Mouse (Mus musculus) gastrocnemius, postnatal 36 days (tissue): ENCODE measurements around the gene Cfl2. TPM values are rescaled to one million over a fixed set of nuclear protein-coding genes. Genes with fewer than 3 reads are reported as not detected.
"Not testable (repeated sequence)": the region's sequence is repeated elsewhere in the genome, so short reads cannot be mapped to it uniquely, and the experiment has no call there.

Experiments used
- DNase-seq, 2 experiments: peaks; one replicate each; pipeline ENCODE4 v3.0.0; 2022
- intact Hi-C: fragments of 180-260 bp; cut with DNase I; formaldehyde crosslinking; loops from one replicate; pipeline ENCODE4 v1.15.1; 2025
- total RNA-seq, 2 experiments: library from RNA; stranded (reverse); gene quantifications; 2 replicates each; pipeline ENCODE4 v1.2.3; 2021

Cfl2 gene
- total RNA-seq, 2 experiments from 2014 or later = 399 to 476 TPM

GRCm38 (mm10) chr12:54833856-54834399, 28.7 kb downstream of the Cfl2 start:
- peak in 1 of 2 experiments; percentile 21 for DNase-seq
- intact Hi-C loops = loop anchor here (2.0 kb wide), 1 partner anchor 29 kb away; the partner anchor contains the start of gene Cfl2

- DNase-seq, intact Hi-C loops: not testable (repeated sequence)
Observed at GRCm38 (mm10) chr12:54831927-54832326, 30.8 kb downstream of the Cfl2 start.

DNA sequence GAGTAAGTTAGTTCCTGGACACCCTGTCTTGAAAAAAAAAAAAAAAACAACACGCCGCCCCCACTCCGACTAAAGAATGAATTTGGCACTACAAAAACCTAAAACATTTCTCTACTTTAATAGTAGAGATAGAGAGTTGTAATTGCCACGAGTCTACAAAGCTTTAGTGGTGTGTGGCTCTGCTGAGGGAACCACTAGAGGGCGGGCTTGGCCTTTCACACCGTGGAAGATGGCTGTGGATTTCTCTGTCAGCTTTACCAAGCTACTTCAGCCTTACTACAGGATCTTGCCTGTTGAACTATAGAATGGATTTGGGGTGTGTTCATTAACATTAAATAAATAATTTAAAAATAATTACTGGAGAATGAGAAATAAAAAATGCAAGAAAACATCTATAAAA, 32.1 kb downstream of the Cfl2 start:
- intact Hi-C loops = loop anchor here (1.0 kb wide), 1 partner anchor 49 kb away; no protein-coding TSS in a partner anchor
- peak; percentile 70 to 77 for DNase-seq

DNA sequence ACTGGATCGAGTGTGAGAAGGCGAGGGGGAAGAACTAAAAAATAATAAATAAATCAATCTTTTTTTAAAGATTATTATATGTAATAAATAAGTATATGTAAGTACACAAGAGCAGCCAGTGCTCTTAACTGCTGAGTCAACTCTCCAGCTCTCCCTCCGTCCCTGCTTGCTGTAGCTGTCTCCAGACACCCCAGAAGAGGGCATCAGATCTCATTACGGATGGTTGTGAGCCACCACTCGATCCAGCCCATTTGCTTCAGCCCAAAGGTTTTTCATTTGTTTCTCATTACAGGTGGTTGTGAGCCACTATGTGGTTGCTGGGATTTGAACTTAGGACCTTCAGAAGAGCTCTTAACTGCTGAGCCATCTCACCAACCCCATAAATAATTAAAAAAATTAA, 32.8 kb downstream of the Cfl2 start:
- intact Hi-C loops = loop anchor here (1.0 to 10.0 kb wide), 2 partner anchors 49 to 155 kb away; partner anchors contain the start of gene Gm20403
- no peak for DNase-seq

DNA sequence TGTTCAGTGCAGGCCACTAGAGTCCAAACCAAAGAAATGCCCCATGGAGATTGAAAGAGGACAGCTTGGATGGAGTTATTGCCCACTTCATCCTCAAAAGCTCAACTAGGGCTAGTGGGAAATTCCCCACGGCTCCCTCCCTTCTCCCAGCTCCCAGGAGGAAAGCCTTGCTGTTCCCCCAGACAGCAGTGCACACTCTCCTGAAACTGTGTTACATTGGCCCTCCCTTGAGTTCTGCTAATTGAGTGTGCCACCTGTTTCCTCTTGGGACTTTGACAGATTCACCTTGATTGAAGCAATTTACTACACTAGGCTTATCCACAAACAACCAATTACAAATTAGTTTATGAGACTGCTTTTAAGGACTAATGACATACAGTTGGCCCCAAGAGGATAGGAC, 34.6 kb downstream of the Cfl2 start:
- intact Hi-C loops = loop anchor here (10.0 kb wide), 1 partner anchor 157 kb away; the partner anchor contains the start of gene Gm20403
- DNase-seq = no peak

GRCm38 (mm10) chr12:54825202-54825601, 37.5 kb downstream of the Cfl2 start:
- intact Hi-C loops = loop anchor here (10.0 kb wide), 1 partner anchor 160 kb away; the partner anchor contains the start of gene Gm20403
- no peak for DNase-seq

- DNase-seq = no peak
- intact Hi-C loops = loop anchor here (10.0 kb wide), 1 partner anchor 162 kb away; the partner anchor contains the start of gene Gm20403
Observed at GRCm38 (mm10) chr12:54822836-54823426, 39.7 kb downstream of the Cfl2 start.

- DNase-seq = no peak
- intact Hi-C loops = loop anchor here (10.0 kb wide), 1 partner anchor 164 kb away; the partner anchor contains the start of gene Gm20403
Observed at GRCm38 (mm10) chr12:54820684-54821161, 42.0 kb downstream of the Cfl2 start.

DNA sequence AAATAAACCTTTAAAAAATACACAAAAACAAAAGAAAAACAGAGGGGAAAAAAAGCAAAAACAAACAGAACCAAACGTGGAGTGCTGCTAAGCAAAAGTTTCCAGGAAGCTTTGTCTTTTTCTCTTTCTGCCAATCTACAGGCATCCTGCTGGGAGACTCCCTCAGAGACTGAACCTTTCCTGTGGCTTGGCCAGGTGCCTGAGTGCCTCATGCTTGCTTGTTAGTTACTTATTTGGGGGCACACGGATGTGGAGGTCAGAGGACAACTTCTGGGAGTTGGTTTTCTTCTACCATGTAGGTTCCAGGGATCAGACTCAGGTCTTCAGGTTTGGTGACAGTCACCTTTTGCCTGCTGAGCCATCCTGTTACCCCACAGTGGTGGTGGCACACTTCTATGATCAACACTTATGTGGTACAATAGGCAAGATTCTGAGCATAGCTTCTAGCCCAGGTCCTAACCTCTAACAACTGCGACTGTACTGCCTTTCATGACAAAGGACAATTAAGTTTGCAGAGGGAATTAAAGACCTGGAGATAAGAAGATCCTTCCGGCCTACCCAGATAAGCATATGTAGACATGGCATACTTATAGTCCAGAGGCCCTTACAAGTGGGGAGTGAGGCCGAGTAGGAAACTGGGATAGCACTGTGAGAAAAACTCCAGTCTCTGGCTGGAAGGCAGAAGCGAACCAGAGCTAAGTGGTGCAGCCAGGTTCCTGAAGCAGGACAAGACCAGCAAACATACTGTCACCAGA, 43.3 kb downstream of the Cfl2 start:
- intact Hi-C loops = no loop called here
- DNase-seq = no peak

DNA sequence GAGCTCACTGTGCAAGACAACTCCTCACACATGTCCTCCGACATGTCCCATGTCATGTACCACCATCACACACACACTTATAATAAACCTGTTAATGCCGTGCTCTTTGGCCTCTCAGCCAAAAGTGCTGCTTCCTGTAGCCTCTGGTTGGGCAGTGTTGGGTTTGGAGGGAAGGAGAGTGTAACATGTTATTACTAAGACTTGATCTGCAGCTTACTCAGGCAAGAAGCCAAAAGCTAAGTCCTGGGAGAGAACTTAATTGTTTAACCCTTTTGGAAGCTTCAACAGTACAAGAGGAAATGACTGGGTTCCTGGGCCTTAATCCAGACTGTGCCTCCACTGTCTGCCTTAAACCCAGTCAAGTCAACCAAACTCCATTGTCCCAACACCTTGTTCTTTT, 52.5 kb downstream of the Cfl2 start:
- intact Hi-C loops = no loop called here

More for the DNA sequence above, 52.5 kb downstream of the Cfl2 start:
- no peak for DNase-seq

Other genes with a start within 250 kb of the Cfl2 start
- 10 to 100 TPM; 14.8 to 16.9 TPM for gene Sptssa, start 206.3 kb downstream of the Cfl2 start, total RNA-seq
- gene Eapp, start 167.0 kb downstream of the Cfl2 start, total RNA-seq = 10 to 100 TPM; 16.7 to 20.3 TPM
- gene Snx6, start 67.2 kb downstream of the Cfl2 start, total RNA-seq = 10 to 100 TPM; 17.2 to 17.5 TPM
- gene Gm20403, start 123.7 kb upstream of the Cfl2 start, total RNA-seq = not detected
- 1 to 10 TPM; 3.7 to 3.9 TPM for gene Baz1a, start 151.5 kb upstream of the Cfl2 start, total RNA-seq
- gene 2700097O09Rik, start 217.2 kb upstream of the Cfl2 start, total RNA-seq = 1 to 10 TPM; 6.1 to 8.2 TPM
- gene Srp54a, start 217.4 kb upstream of the Cfl2 start, total RNA-seq = 10 to 100 TPM; 72.8 to 73.3 TPM